Mouse (Mus musculus): Measurements from ENCODE around the gene Map3k12. TPM values are rescaled to one million over a fixed set of nuclear protein-coding genes. Genes with fewer than 3 reads are reported as not detected.
A peak's percentile ranks its signal among the peaks of the same experiment; 100 is the strongest.

Gene Map3k12
- 0.92 and 1.3 TPM in 2 replicates for total RNA-seq (2017)

- ATAC-seq (replicated peaks; ENCODE audit: low read depth, poor library complexity, severe bottlenecking), result no peak
These were observed at the start of gene Map3k12 for GRCm38 (mm10) chr15:102516728-102517404. Gene Map3k12 (minus strand): TSS chr15:102517064.

- ATAC-seq (replicated peaks; ENCODE audit: low read depth, poor library complexity, severe bottlenecking), result no peak
These were observed 46.8 kb upstream of the Map3k12 start for GRCm38 (mm10) chr15:102563681-102564080.

- ATAC-seq (replicated peaks; ENCODE audit: low read depth, poor library complexity, severe bottlenecking), result no peak
These were observed 46.2 kb upstream of the Map3k12 start for GRCm38 (mm10) chr15:102563061-102563460.

- ATAC-seq (replicated peaks; ENCODE audit: low read depth, poor library complexity, severe bottlenecking), result no peak
These were observed 45.6 kb upstream of the Map3k12 start for GRCm38 (mm10) chr15:102562491-102562890.

- no peak for ATAC-seq (replicated peaks; ENCODE audit: low read depth, poor library complexity, severe bottlenecking)
These were observed 40.7 kb upstream of the Map3k12 start for GRCm38 (mm10) chr15:102557580-102557979.

- ATAC-seq (replicated peaks; ENCODE audit: low read depth, poor library complexity, severe bottlenecking), result no peak
These were observed 38.7 kb upstream of the Map3k12 start for GRCm38 (mm10) chr15:102555581-102555980.

GRCm38 (mm10) chr15:102552599-102552998 is 35.7 kb upstream of the Map3k12 start:
- no peak for ATAC-seq (replicated peaks; ENCODE audit: low read depth, poor library complexity, severe bottlenecking)

- ATAC-seq (replicated peaks; ENCODE audit: low read depth, poor library complexity, severe bottlenecking), result no peak
These were observed 30.6 kb upstream of the Map3k12 start for GRCm38 (mm10) chr15:102547478-102547877.

- no peak for ATAC-seq (replicated peaks; ENCODE audit: low read depth, poor library complexity, severe bottlenecking)
These were observed 30.0 kb upstream of the Map3k12 start for GRCm38 (mm10) chr15:102546677-102547427.

GRCm38 (mm10) chr15:102546246-102546645 is 29.4 kb upstream of the Map3k12 start:
- ATAC-seq (replicated peaks; ENCODE audit: low read depth, poor library complexity, severe bottlenecking), result no peak

- ATAC-seq (replicated peaks; ENCODE audit: low read depth, poor library complexity, severe bottlenecking), result no peak
These were observed 27.9 kb upstream of the Map3k12 start for GRCm38 (mm10) chr15:102544801-102545200.

- ATAC-seq (replicated peaks; ENCODE audit: low read depth, poor library complexity, severe bottlenecking), result no peak
These were observed 17.1 kb upstream of the Map3k12 start for GRCm38 (mm10) chr15:102533926-102534325.

- ATAC-seq (replicated peaks; ENCODE audit: low read depth, poor library complexity, severe bottlenecking), result no peak
These were observed 15.4 kb upstream of the Map3k12 start for GRCm38 (mm10) chr15:102532106-102532900.

GRCm38 (mm10) chr15:102531586-102531985 is 14.7 kb upstream of the Map3k12 start:
- no peak for ATAC-seq (replicated peaks; ENCODE audit: low read depth, poor library complexity, severe bottlenecking)

- ATAC-seq (replicated peaks; ENCODE audit: low read depth, poor library complexity, severe bottlenecking), result no peak
These were observed 13.7 kb upstream of the Map3k12 start for GRCm38 (mm10) chr15:102530566-102530965.

- ATAC-seq (replicated peaks; ENCODE audit: low read depth, poor library complexity, severe bottlenecking), result no peak
These were observed 11.5 kb upstream of the Map3k12 start for GRCm38 (mm10) chr15:102528396-102528795.

GRCm38 (mm10) chr15:102527936-102528335 is 11.1 kb upstream of the Map3k12 start:
- ATAC-seq (replicated peaks; ENCODE audit: low read depth, poor library complexity, severe bottlenecking), result no peak

- ATAC-seq (replicated peaks; ENCODE audit: low read depth, poor library complexity, severe bottlenecking), result no peak
These were observed 9.5 kb upstream of the Map3k12 start for GRCm38 (mm10) chr15:102526111-102527002.

GRCm38 (mm10) chr15:102524892-102525485 is 8.1 kb upstream of the Map3k12 start, which contains the start of gene Npff:
Gene Npff (minus strand): TSS chr15:102524942.
- ATAC-seq (replicated peaks; ENCODE audit: low read depth, poor library complexity, severe bottlenecking), result peak; percentile 83

All from common myeloid progenitor, adult 5-6 weeks (primary cell).